Mouse (Mus musculus): ENCODE results near the gene Sema3d.
A peak's percentile ranks its signal among the peaks of the same experiment; 100 is the strongest.

Sema3d gene

GRCm38 (mm10) chr5:12499791-12500504 is 116.8 kb downstream of the Sema3d start:
- DNase-seq: no peak

DNA sequence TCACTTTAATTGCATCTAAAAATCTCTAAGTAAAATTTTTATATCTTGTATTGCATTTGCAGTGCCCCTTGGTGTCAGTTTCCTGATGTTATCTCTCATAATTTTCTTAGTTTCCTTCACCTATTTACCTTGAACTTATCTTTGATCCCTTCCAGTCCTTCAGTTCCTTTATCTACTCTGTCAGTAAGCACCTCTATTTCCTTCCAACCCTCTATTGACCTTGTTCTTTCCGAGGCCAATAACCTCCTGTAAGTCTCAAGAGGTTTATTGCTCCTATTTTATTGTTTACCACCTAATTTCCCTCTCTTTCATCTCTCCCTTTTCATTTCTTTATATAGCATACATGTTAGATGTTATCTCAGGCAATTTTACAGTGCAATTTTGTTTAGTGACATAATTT is 129.3 kb downstream of the Sema3d start:
- no peak for DNase-seq

DNA sequence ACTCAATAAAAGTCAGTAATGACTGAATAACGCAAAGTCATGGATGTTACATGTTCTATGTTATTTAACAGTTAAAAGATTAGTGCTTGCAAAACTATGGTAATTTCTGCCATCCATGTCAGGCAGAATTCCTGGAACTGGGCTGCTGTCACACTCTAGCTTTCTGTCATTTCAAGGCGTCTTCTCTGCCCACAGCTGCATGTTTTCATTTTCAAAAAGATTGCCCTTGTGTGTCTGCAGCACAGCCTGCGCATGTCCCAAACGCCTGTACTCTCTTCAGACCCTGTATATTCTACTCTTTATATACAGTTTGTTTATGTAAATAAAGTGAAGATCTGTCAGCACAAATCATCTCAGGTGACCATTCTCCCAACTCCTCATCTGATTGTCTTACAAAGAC is 132.1 kb downstream of the Sema3d start:
- DNase-seq: no peak

GRCm38 (mm10) chr5:12525235-12525767 is 142.1 kb downstream of the Sema3d start:
- DNase-seq: no peak

- DNase-seq: no peak
Observed at GRCm38 (mm10) chr5:12528596-12528995, 145.4 kb downstream of the Sema3d start.

DNA sequence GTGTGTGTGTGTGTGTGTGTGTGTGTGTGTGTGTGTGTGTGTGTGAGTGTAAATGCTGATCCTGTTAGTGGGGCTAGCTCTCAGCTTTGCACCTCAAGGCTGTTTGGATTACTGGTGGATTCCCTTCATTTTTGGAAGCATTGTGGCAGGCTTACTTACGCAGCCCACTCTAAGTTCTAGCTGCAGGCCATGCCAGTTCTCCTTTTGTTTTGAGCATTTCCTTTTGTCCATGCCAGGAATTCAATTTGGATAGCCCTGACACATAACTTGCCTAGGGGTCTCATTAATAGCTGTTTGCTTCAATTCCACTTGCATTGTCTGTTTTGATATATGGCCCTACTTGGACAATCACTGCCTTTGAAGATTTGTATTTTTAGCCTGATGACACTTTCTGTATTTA is 146.6 kb downstream of the Sema3d start:
- DNase-seq: no peak

GRCm38 (mm10) chr5:12541268-12541667 is 158.1 kb downstream of the Sema3d start:
- no peak for DNase-seq

GRCm38 (mm10) chr5:12549046-12549669 is 166.0 kb downstream of the Sema3d start:
- no peak for DNase-seq

DNA sequence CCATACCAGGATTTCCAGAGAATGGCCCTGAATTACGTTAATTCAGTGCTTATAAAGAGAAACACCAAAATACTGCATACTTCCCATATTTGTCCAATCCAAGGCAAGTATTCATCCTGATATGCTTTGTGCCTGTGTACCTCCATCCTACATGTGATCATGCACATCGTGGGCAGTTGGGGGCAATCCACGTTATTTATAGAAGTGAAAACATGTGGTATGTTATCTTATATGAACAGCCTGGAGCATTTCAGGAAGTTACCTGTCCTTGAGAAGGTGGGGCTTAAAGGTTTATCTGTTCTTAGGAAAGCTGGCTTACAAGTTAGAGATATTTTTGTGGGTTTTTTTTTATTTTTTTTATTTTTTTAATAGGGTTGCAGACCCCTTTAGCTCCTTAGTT is 172.2 kb downstream of the Sema3d start:
- DNase-seq: no peak

DNA sequence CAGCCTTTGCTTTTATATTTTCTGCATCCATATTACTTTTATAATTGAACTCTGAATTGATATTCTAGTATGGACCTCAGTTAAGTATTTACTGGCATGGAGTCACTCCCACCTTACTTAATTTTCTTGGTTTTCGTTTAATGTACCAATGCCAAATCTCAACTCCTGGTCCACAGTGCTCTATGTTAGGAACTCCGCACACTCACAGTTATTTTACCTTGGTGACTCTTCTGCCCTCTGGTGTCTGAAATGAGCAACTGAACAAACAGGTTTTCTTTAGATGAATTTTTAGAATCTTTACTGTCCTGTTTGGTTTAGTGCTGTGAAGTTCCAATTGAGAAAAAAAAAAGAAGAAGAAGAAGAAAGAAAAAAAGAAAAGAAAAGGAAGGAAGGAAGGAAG is 174.7 kb downstream of the Sema3d start:
- no peak for DNase-seq

DNA sequence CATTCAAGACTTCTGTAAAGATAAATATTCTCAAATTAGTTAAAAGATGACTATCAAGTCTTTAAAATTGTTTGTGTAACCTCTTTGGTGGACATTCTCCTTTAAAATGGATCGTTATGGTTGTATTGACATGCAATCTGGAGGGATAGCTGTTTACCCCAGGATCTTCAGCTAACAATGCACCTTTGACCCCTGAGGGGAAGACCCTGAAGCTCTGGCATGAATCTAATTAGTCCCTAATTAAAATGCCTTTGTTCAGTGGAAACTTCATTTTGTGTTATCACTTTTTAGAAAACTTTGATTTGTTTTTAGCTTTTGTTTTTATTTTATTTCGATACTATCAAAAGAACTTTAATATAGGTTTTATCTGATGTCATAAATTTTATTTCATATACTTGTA is 178.6 kb downstream of the Sema3d start:
- DNase-seq: no peak

DNA sequence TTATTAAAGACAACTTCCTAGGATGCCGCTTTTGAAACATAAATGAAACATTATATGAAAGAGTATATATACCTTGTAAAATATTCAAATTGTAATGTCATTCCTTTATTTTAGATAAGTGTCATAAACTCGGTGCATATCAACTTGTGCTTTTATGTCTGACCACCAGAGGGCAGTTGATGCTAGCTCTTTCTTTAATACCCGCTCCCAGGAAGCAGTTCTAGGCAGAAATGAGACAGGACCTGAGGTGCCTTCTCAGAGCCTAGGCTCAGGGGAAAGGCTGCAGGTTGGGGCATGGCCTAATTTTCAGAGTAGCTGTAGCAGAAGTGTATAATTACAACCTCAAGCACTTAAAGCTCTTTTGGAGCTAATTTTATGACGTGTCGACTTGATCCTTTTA is 179.0 kb downstream of the Sema3d start:
- DNase-seq: peak; percentile 26

DNA sequence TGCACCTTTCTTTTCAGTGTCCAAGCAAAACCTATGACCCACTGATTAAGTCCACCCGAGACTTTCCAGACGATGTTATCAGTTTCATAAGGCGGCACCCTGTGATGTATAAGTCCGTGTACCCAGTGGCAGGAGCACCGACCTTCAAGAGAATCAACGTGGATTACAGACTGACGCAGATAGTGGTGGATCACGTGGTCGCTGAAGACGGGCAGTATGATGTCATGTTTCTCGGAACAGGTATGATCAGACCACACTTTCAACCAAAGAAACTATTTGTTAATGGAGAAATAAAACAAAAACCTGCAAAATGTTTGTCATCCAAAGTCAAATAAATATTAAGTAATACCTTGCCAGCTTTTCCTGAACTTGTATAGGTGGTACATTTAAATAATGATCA is 179.9 kb downstream of the Sema3d start:
- DNase-seq: no peak

DNA sequence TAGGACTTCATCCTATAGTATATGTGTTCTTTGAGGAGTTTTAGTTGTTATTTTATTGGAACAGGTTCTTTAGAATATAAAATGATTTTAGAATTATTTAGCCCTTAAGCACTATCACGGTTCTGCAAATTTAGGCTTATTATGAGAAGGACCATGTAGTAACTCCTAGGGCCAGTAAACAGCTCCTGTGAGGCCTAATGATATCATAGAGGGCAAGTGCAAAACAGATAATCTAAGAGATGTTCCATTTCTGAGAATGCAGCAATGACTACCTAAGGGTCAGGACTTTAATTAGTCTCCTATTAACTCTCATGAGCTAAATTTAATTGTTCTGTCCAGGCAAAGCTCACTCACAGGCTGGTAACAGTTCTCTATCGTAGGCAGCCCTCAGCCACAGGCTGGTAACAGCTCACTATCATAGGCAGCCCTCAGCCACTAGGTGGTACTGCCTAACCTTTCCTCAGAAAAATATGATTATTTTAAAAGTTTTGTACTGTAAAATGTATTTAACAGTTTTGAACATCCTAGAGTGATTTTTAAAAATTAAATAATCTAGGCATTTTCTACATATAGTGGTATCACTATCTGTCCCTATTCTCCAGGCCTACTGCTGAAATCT is 181.5 kb downstream of the Sema3d start:
- no peak for DNase-seq

DNA sequence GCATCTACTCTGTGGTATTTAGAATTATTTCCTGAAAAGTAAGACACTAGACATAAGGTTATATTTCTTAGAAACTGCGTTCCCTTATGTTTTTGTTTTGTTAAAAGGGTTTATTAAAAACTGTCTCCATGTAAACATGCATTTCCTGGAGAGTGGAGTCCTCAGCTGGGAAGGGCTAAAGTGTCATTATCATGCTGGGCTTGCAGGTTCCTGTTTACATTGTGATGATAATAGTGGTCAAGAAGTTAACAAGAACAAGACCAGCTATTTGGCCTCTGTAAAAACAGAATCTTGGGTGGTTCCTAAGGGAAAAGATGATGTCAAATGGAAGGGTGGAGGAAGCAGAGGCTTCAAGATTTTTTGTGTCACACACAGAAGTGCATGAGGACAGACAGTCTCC is 183.4 kb downstream of the Sema3d start:
- DNase-seq: no peak

- DNase-seq: no peak
Observed at GRCm38 (mm10) chr5:12574551-12574950, 191.4 kb downstream of the Sema3d start.

DNA sequence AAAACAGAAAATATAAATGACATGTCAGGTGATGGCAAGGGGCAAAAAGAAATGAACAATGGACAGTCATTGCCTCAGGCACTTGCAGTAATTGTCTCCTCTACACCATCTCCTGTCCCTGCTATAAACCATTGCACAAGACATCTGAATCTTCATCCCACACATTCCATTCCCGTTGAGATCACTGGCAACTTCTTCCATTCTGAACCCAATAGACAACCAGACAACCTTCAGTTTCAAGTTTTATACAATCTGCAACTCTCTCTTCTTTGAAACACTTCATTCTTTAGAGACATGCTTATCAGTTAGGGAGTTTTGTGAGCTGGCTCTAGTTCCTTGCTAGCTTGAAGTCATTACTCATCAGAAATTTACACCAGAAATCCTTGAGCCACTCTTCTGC is 192.1 kb downstream of the Sema3d start:
- DNase-seq: no peak

GRCm38 (mm10) chr5:12579752-12580151 is 196.6 kb downstream of the Sema3d start:
- DNase-seq: no peak

- DNase-seq: no peak
Observed at GRCm38 (mm10) chr5:12582540-12582939, 199.4 kb downstream of the Sema3d start.

DNA sequence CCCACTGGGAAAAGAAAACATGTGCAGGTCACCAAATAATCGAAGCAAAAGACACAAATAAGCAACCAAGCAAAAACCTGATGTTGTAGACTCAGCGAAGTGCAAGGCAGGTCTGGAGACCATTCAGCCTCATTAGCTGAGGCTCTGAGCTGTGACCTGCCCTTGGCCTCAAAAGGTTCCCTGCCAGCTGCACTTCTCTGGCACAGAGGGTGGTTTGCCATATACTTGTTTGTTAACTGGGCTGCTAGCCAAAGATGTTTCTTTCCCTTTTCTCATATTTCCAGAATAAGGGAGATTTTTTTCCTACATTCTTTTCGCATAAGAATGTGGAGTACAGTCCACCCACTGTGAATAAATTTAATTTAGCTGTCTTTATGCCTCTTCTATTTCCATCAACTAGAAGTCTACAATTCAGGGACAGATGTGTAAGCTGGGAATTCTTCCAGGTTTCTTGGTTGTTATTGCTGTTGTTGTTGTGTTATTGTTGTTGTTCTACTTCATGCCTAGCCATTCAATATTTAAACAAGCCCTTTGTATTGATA is 200.2 kb downstream of the Sema3d start:
- DNase-seq: no peak

- no peak for DNase-seq
Observed at GRCm38 (mm10) chr5:12584886-12585285, 201.7 kb downstream of the Sema3d start.

DNA sequence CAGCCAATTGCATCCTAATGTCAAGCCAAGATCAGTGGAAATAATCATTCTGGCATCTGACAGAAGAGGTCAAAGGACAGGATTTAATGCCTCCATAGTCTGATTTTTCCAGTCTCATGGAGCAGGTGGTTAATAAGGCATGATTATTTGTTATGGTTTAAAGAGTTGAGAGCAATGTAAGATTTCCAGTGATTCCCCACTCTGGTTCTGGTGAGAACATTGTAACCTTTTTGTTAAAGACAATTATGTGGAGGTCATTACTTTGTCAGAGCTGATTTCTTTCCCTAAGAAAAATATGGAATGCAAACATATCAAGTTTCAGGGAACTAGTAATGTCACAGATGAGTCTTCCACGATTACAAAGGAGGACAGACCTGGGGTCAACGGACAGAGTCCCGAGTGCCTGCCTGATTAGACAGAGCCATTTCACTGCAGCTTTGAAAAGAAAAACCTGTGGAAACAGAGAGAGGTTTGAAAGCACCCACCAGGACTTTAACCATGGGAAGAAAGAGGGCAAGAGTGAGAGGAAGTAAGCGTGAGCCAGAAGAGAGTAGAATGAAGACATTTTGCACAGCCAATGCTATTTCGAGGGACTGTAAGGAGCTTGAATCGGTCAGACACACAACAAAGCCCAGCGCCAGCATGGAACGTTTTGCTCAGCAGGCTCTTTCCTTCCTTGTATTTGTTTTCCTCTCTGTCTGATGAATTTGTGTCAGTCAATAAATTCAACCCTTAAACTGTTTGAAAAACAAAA is 251.2 kb downstream of the Sema3d start:
- DNase-seq: no peak
